Mouse (Mus musculus) kidney, postnatal 0 days (tissue): ENCODE data around the gene Shisa7. TPM values are rescaled to one million over a fixed set of nuclear protein-coding genes. Genes with fewer than 3 reads are reported as not detected.
"Not testable (repeated sequence)": the region's sequence is repeated elsewhere in the genome, so short reads cannot be mapped to it uniquely, and the experiment has no call there.

Experiments used
- ATAC-seq: fragments of 200-750 bp; cut with Nextera tagmentation; replicated peaks from 2 replicates; pipeline ENCODE4 v1.8.0; 2017; ENCODE audit warnings: low read depth, moderate number of reproducible peaks, moderate TSS enrichment, moderate library complexity; ENCODE audit not compliant: low FRiP score
- DNase-seq: peaks from one replicate; pipeline ENCODE4 v3.0.0-alpha.2; 2016; ENCODE audit warnings: low spot score
- H3K27ac ChIP-seq: fragments of 300-500 bp; sonication (generic); 2 replicates; pipeline ENCODE4 v1.5.1; 2014; ENCODE audit warnings: mild to moderate bottlenecking
- H3K27me3 ChIP-seq: fragments of 300-500 bp; sonication (generic); 2 replicates; pipeline ENCODE4 v1.6.1; 2014; ENCODE audit warnings: low read length, mixed read lengths; ENCODE audit not compliant: insufficient read depth
- H3K36me3 ChIP-seq: fragments of 300-500 bp; sonication (generic); 2 replicates; pipeline ENCODE4 v1.6.1; 2014; ENCODE audit warnings: low read length, mixed read lengths; ENCODE audit not compliant: insufficient read depth
- H3K4me1 ChIP-seq: fragments of 300-500 bp; sonication (generic); replicated peaks from 2 replicates; pipeline ENCODE4 v1.6.1; 2014; ENCODE audit warnings: antibody characterized with exemption, low read length, mixed read lengths; ENCODE audit not compliant: insufficient read depth
- H3K4me2 ChIP-seq: fragments of 300-500 bp; sonication (generic); 2 replicates; pipeline ENCODE4 v1.6.1; 2014; ENCODE audit warnings: mild to moderate bottlenecking, low read length, moderate library complexity, mixed read lengths
- H3K4me3 ChIP-seq: fragments of 300-500 bp; sonication (generic); replicated peaks from 2 replicates; pipeline ENCODE4 v1.5.1; 2014; ENCODE audit warnings: low read depth, low read length
- H3K9ac ChIP-seq: fragments of 300-500 bp; sonication (generic); 2 replicates; pipeline ENCODE4 v1.6.1; 2014; ENCODE audit warnings: low read depth, low read length
- H3K9me3 ChIP-seq: fragments of 300-500 bp; sonication (generic); replicated peaks from 2 replicates; pipeline ENCODE4 v1.6.1; 2016; ENCODE audit warnings: low read length, inconsistent platforms, mixed read lengths
- CTCF ChIP-seq: IDR thresholded peaks from 2 replicates; pipeline ENCODE4 v1.5.1; 2016; ENCODE audit warnings: antibody characterized with exemption, low read depth, mild to moderate bottlenecking, moderate library complexity
- WGBS: fragments of 180-500 bp; shearing (Covaris S2); extraction: QIAGEN DNeasy Blood & Tissue Kit; methylation state at CpG from one replicate; pipeline ENCODE4 v1.1.7; 2014; 5-methylcytosine and 5-hydroxymethylcytosine counted together
- polyA plus RNA-seq: library from polyadenylated mRNA; unstranded; fragments of >200 nt; fragmentation: Nextera tagmentation; extraction: Ambion mirVana; gene quantifications from 2 replicates; pipeline ENCODE4 v1.2.1, GENCODE M21; 2015

Gene Shisa7
- polyA plus RNA-seq, 1 experiment from 2014 or later = 0.67 TPM

GRCm38 (mm10) chr7:4806716-4807115 lies 37.8 kb downstream of the Shisa7 start:
- peak; percentile 77 for TF ChIP-seq CTCF
- Histone ChIP-seq H3K36me3 (peaks cover 22% of the 10 kb centered on the region), H3K27me3 (no peaks in the 10 kb centered on the region), H3K27ac (no peak overlapping the region), H3K9ac (no peak overlapping the region), H3K9me3 (no peaks in the 10 kb centered on the region), H3K4me1 (peaks cover 12% of the 10 kb centered on the region), H3K4me3 (no peak overlapping the region), H3K4me2 (no peak overlapping the region)
- ATAC-seq (no peak), DNase-seq (peak; percentile 81)
- 86% methylated on average over 7 of the region's 7 CpGs for WGBS

- DNase-seq (no peak), ATAC-seq (no peak)
- H3K27ac ChIP-seq = no peak overlapping the region
- H3K36me3 ChIP-seq = peaks cover 17% of the 10 kb centered on the region; the same call in 1 of the 2 replicates
- no peaks in the 10 kb centered on the region for H3K27me3 ChIP-seq
- no peaks in the 10 kb centered on the region for H3K4me1 ChIP-seq
- no peaks in the 10 kb centered on the region for H3K9me3 ChIP-seq
- H3K4me2 ChIP-seq = no peak overlapping the region
- no peak overlapping the region for H3K9ac ChIP-seq
- H3K4me3 ChIP-seq = no peak overlapping the region
- no peak for TF ChIP-seq CTCF
These were observed 42.2 kb downstream of the Shisa7 start for GRCm38 (mm10) chr7:4802247-4802646.

- H3K27me3 ChIP-seq = no peaks in the 10 kb centered on the region
- ATAC-seq (0 out of 2 replicates have a peak, but pooled peaks have one; percentile 12), DNase-seq (peak; percentile 88)
- H3K36me3 ChIP-seq = peaks cover 26% of the 10 kb centered on the region
- H3K4me2 ChIP-seq = no peak overlapping the region
- H3K4me1 ChIP-seq = peaks cover 8% of the 10 kb centered on the region; the same call in 1 of the 2 replicates
- no peak overlapping the region for H3K4me3 ChIP-seq
- TF ChIP-seq CTCF = peak; percentile 87
- 61% methylated on average over 7 of the region's 7 CpGs for WGBS
- H3K9me3 ChIP-seq = no peaks in the 10 kb centered on the region
- H3K27ac ChIP-seq = no peak overlapping the region
- H3K9ac ChIP-seq = no peak overlapping the region
These were observed 48.6 kb downstream of the Shisa7 start for GRCm38 (mm10) chr7:4795767-4796433.

- ATAC-seq = no peak
- WGBS = 63% methylated on average over 3 of the region's 3 CpGs
- Histone ChIP-seq H3K9me3 (no peaks in the 10 kb centered on the region), H3K9ac (0 out of 2 replicates have a peak overlapping the region, but pooled peaks have one; percentile 23), H3K4me1 (peaks cover 8% of the 10 kb centered on the region; the same call in 1 of the 2 replicates), H3K4me3 (no peak overlapping the region), H3K36me3 (peaks cover 26% of the 10 kb centered on the region), H3K27ac (no peak overlapping the region), H3K4me2 (no peak overlapping the region), H3K27me3 (no peaks in the 10 kb centered on the region)
- no peak for DNase-seq
- TF ChIP-seq CTCF = no peak
These were observed 49.8 kb downstream of the Shisa7 start for GRCm38 (mm10) chr7:4794631-4795168.

GRCm38 (mm10) chr7:4793674-4794073 lies 50.8 kb downstream of the Shisa7 start:
- H3K27ac ChIP-seq = peak overlapping the region; percentile 94; the same call in 1 of the 2 replicates
- 43% methylated on average over 4 of the region's 4 CpGs for WGBS
- peaks cover 8% of the 10 kb centered on the region; the same call in 1 of the 2 replicates for H3K4me1 ChIP-seq
- ATAC-seq (no peak), DNase-seq (no peak)
- H3K4me3 ChIP-seq = peak overlapping the region; percentile 81
- H3K9ac ChIP-seq = peak overlapping the region; percentile 95
- H3K4me2 ChIP-seq = peak overlapping the region; percentile 82
- no peaks in the 10 kb centered on the region for H3K9me3 ChIP-seq
- peaks cover 26% of the 10 kb centered on the region for H3K36me3 ChIP-seq
- TF ChIP-seq CTCF = no peak
- H3K27me3 ChIP-seq = no peaks in the 10 kb centered on the region

- WGBS = under 1% methylated on average over 28 of the region's 31 CpGs
- Histone ChIP-seq H3K4me3 (peak overlapping the region; percentile 81), H3K27ac (peak overlapping the region; percentile 94), H3K4me2 (peak overlapping the region; percentile 82), H3K36me3 (peaks cover 26% of the 10 kb centered on the region), H3K9ac (peak overlapping the region; percentile 95)
- not testable (repeated sequence) for H3K9me3 ChIP-seq, DNase-seq, ATAC-seq, H3K4me1 ChIP-seq, H3K27me3 ChIP-seq
These were observed 51.2 kb downstream of the Shisa7 start for GRCm38 (mm10) chr7:4793248-4793647.
